Mouse (Mus musculus): ENCODE measurements around the gene Obscn. TPM values are rescaled to one million over a fixed set of nuclear protein-coding genes. Genes with fewer than 3 reads are reported as not detected.

Gene Obscn
- total and polyA plus RNA-seq, 3 experiments: 0.09 to 0.13 (median 0.13) TPM

- H3K4me1 ChIP-seq (ENCODE audit: control insufficient read depth in 1 of 2, insufficient read depth in 2 of 2): peaks cover 3 to 26% of the 10 kb centered on the region in 2 experiments
- H3K79me2 ChIP-seq (replicated peaks; ENCODE audit: control insufficient read depth, extremely low read depth, insufficient read depth, poor library complexity, severe bottlenecking): no peaks in the 10 kb centered on the region
- no peak for TF ChIP-seq MYC (IDR thresholded peaks at IDR 0.05; ENCODE audit: low read depth, low read length)
- TF ChIP-seq USF2 (conservative IDR thresholded peaks at IDR 0.05; ENCODE audit: low read depth, low read length): no peak
- TF ChIP-seq KAT2A (IDR thresholded peaks at IDR 0.05; ENCODE audit: insufficient replicate concordance, low read length): no peak
- no peak for TF ChIP-seq RCOR1 (conservative IDR thresholded peaks at IDR 0.05; ENCODE audit: low read depth, low read length)
- TF ChIP-seq JUND (conservative IDR thresholded peaks at IDR 0.05; ENCODE audit: low read depth, low read length): no peak
- TF ChIP-seq ELF1 (IDR thresholded peaks at IDR 0.05; ENCODE audit: low read depth, low read length): no peak
- TF ChIP-seq MEF2A (IDR thresholded peaks at IDR 0.05; ENCODE audit: borderline replicate concordance, low read depth, low read length): no peak
- TF ChIP-seq GABPA (IDR thresholded peaks at IDR 0.05; ENCODE audit: insufficient replicate concordance, low read depth, low read length): no peak
- TF ChIP-seq E2F4 (IDR thresholded peaks at IDR 0.05; ENCODE audit: insufficient replicate concordance, low read depth, low read length): no peak
- TF ChIP-seq MAX (IDR thresholded peaks at IDR 0.05; ENCODE audit: low read length): no peak
- TF ChIP-seq CHD2 (IDR thresholded peaks at IDR 0.05; ENCODE audit: low read length): no peak
- TF ChIP-seq UBTF (IDR thresholded peaks at IDR 0.05; ENCODE audit: low read depth, low read length): no peak
- TF ChIP-seq CHD1 (IDR thresholded peaks at IDR 0.05; ENCODE audit: low read depth, low read length): no peak
- TF ChIP-seq MXI1 (IDR thresholded peaks at IDR 0.05; ENCODE audit: low read depth, low read length): no peak
- TF ChIP-seq EP300 (IDR thresholded peaks at IDR 0.05; ENCODE audit: low read length): no peak
- no peak for TF ChIP-seq SIN3A (IDR thresholded peaks at IDR 0.05; ENCODE audit: low read length)
- TF ChIP-seq MAFK (IDR thresholded peaks at IDR 0.05; ENCODE audit: insufficient replicate concordance, low read length): no peak
- TF ChIP-seq ETS1 (conservative IDR thresholded peaks at IDR 0.05; ENCODE audit: low read depth, low read length): no peak
- TF ChIP-seq NRF1 (IDR thresholded peaks at IDR 0.05; ENCODE audit: low read depth, low read length): no peak
- TF ChIP-seq RAD21 (IDR thresholded peaks at IDR 0.05; ENCODE audit: low read depth, low read length): no peak
- no peak overlapping the region for H3K9ac ChIP-seq (ENCODE audit: insufficient read depth, low read depth)
- dilution Hi-C loops (cut with MboI; ENCODE audit: extremely low pct_ligation_motif_present, extremely low pct_unique_long_range_greater_than_20kb, low sequenced_read_pairs) (no loop called here), in situ Hi-C loops (cut with MboI; ENCODE audit: low pct_ligation_motif_present, low pct_unique_long_range_greater_than_20kb, low sequenced_read_pairs) (no loop called here)
- no peak overlapping the region for H3K27ac ChIP-seq (ENCODE audit: insufficient read depth, low read depth)
- no peak overlapping the region for H3K4me2 ChIP-seq (ENCODE audit: insufficient read depth, low read depth, poor library complexity, severe bottlenecking)
- no peak overlapping the region for H3K4me3 ChIP-seq (replicated peaks in 1 of 3; ENCODE audit: low read depth in 2 of 3, low read length in 2 of 3, poor library complexity in 1 of 3)
- H3K27me3 ChIP-seq (replicated peaks): no peaks in the 10 kb centered on the region
- no peak for DNase-seq (ENCODE audit: extremely low read depth)
- H3K36me3 ChIP-seq (replicated peaks in 1 of 2; ENCODE audit: control insufficient read depth in 1 of 2, insufficient read depth in 1 of 2, low read length in 1 of 2): peaks cover 51 to 64% of the 10 kb centered on the region in 2 experiments
- no peaks in the 10 kb centered on the region for H3K9me3 ChIP-seq (replicated peaks; ENCODE audit: low read length)
Observed at GRCm38 (mm10) chr11:58990794-58991193, 145.4 kb downstream of the Obscn start.

GRCm38 (mm10) chr11:58990141-58990540 lies 146.1 kb downstream of the Obscn start:
- TF ChIP-seq HCFC1 (IDR thresholded peaks at IDR 0.05; ENCODE audit: low read depth, low read length): no peak
- no peak for TF ChIP-seq IRF4 (IDR thresholded peaks at IDR 0.05; ENCODE audit: low read depth, low read length)
- no peak for TF ChIP-seq TBP (conservative IDR thresholded peaks at IDR 0.05; ENCODE audit: low read depth, low read length)
- no peak for TF ChIP-seq CHD1 (IDR thresholded peaks at IDR 0.05; ENCODE audit: low read depth, low read length)
- no peak for TF ChIP-seq MXI1 (IDR thresholded peaks at IDR 0.05; ENCODE audit: low read depth, low read length)
- TF ChIP-seq USF2 (conservative IDR thresholded peaks at IDR 0.05; ENCODE audit: low read depth, low read length): no peak
- no peak for TF ChIP-seq CHD2 (IDR thresholded peaks at IDR 0.05; ENCODE audit: low read length)
- TF ChIP-seq TCF12 (IDR thresholded peaks at IDR 0.05; ENCODE audit: low read depth, low read length): no peak
- no peak for TF ChIP-seq CTCF (conservative IDR thresholded peaks at IDR 0.05 in 1 of 2, IDR thresholded peaks at IDR 0.05 in 1 of 2; ENCODE audit: low read depth in 2 of 2, low read length in 2 of 2)
- no peak for TF ChIP-seq RAD21 (IDR thresholded peaks at IDR 0.05; ENCODE audit: low read depth, low read length)
- no peak for TF ChIP-seq PAX5 (IDR thresholded peaks at IDR 0.05; ENCODE audit: low read length)
- no peak for TF ChIP-seq RCOR1 (conservative IDR thresholded peaks at IDR 0.05; ENCODE audit: low read depth, low read length)
- no peak for TF ChIP-seq ETS1 (conservative IDR thresholded peaks at IDR 0.05; ENCODE audit: low read depth, low read length)
- no peak for TF ChIP-seq MAFK (IDR thresholded peaks at IDR 0.05; ENCODE audit: insufficient replicate concordance, low read length)
- no peak for TF ChIP-seq KAT2A (IDR thresholded peaks at IDR 0.05; ENCODE audit: insufficient replicate concordance, low read length)
- TF ChIP-seq POLR2A (IDR thresholded peaks at IDR 0.05; ENCODE audit: low read depth, low read length): no peak
- TF ChIP-seq NELFE (IDR thresholded peaks at IDR 0.05; ENCODE audit: low read depth, low read length): no peak
- no peak for TF ChIP-seq E2F4 (IDR thresholded peaks at IDR 0.05; ENCODE audit: insufficient replicate concordance, low read depth, low read length)
- peaks cover 57 to 70% of the 10 kb centered on the region in 2 experiments for H3K36me3 ChIP-seq (replicated peaks in 1 of 2; ENCODE audit: control insufficient read depth in 1 of 2, insufficient read depth in 1 of 2, low read length in 1 of 2)
- dilution Hi-C loops (cut with MboI; ENCODE audit: extremely low pct_ligation_motif_present, extremely low pct_unique_long_range_greater_than_20kb, low sequenced_read_pairs): no loop called here

More at GRCm38 (mm10) chr11:58990141-58990540, 146.1 kb downstream of the Obscn start:
- Histone ChIP-seq H3K9me3 (replicated peaks; ENCODE audit: low read length) (no peaks in the 10 kb centered on the region), H3K79me2 (replicated peaks; ENCODE audit: control insufficient read depth, extremely low read depth, insufficient read depth, poor library complexity, severe bottlenecking) (no peaks in the 10 kb centered on the region), H3K4me2 (ENCODE audit: insufficient read depth, low read depth, poor library complexity, severe bottlenecking) (no peak overlapping the region), H3K9ac (ENCODE audit: insufficient read depth, low read depth) (no peak overlapping the region), H3K4me3 (replicated peaks in 1 of 3; ENCODE audit: low read depth in 2 of 3, low read length in 2 of 3, poor library complexity in 1 of 3) (no peak overlapping the region), H3K27me3 (replicated peaks) (no peaks in the 10 kb centered on the region), H3K4me1 (ENCODE audit: control insufficient read depth in 1 of 2, insufficient read depth in 2 of 2) (peaks cover 3 to 26% of the 10 kb centered on the region in 2 experiments), H3K27ac (ENCODE audit: insufficient read depth, low read depth) (no peak overlapping the region)
- DNase-seq (ENCODE audit: extremely low read depth): no peak
- in situ Hi-C loops (cut with MboI; ENCODE audit: low pct_ligation_motif_present, low pct_unique_long_range_greater_than_20kb, low sequenced_read_pairs): no loop called here
